Mouse (Mus musculus): ENCODE results near the gene Clasp2.

DNA sequence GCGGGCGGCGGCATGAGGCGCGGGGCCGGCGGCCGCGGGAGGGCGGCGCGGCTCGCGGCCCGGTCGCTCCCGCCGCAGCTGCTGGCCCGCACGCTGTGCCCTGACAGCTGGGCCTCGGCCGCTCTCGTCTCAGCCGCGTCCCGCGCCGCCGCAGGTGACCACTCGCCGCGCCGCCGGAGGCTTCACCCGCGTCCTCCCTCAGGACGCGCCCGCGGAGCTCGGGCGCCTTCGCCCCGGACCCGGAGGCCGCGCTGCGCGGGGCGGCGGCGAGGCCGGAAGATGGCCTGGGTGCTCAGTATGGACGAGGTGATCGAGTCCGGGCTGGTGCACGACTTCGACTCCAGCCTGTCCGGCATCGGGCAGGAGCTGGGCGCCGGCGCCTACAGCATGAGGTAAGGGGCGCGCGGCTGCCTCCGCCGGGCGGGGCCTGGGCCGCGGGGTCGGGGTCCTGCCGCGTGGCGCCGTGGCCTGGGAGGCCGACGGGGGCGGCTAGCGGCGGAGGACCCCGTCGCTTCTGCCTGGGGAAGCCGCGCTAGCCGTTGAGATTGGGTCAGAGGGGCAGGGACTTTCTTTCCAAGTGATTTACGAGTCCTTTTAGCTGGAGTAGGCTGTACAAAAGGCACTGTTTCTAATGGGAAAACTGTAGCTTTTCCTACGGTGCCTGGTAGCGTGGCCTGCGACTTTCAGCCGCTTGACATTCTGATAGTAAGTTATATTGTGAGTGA is 190.3 kb downstream of the Clasp2 start:
- no peak for TF ChIP-seq CTCF (IDR thresholded peaks at IDR 0.05; ENCODE audit: control insufficient read depth, insufficient read depth, low read length)
- TF ChIP-seq POLR2A (IDR thresholded peaks at IDR 0.05; ENCODE audit: borderline replicate concordance, control insufficient read depth, low read depth, low read length) = no peak; the same call in 1 of the 2 replicates
